In genomic region chr11:119238305-119238721, GRCm38 (mm10) we compare ENCODE assay signal across 7 mouse cellular contexts. TPM values are rescaled to one million over a fixed set of nuclear protein-coding genes. Genes with fewer than 3 reads are reported as not detected.
DNase-seq lines count a peak whose midpoint lies in the region; ATAC-seq and TF ChIP-seq lines count a peak whose summit lies in the region.

No protein-coding gene starts in this region.

- peak; percentile 90 for DNase-seq in MN1 (ENCODE audit: low spot score)
- peak; percentile 85 for DNase-seq in heart, embryonic 10.5 days (ENCODE audit: low spot score)
- DNase-seq in kidney, adult 8-10 months: peak; percentile 48 to 58
- peak; percentile 50 for DNase-seq in lung, postnatal 0 days (ENCODE audit: low spot score)
- peak; percentile 72 for DNase-seq in retina, embryonic 14.5 days (ENCODE audit: low spot score)
- no peak for DNase-seq in cerebellum, adult 2 months

- H3K4me3 ChIP-seq in brown adipose tissue, adult 24 weeks (ENCODE audit: insufficient read depth, low read depth, low read length): peak overlapping the region; percentile 42
- H3K4me3 ChIP-seq in heart, embryonic 10.5 days: peak overlapping the region; percentile 54
- peak overlapping the region; percentile 15 for H3K4me3 ChIP-seq in lung, postnatal 0 days (ENCODE audit: low read depth, low read length)
- H3K4me3 ChIP-seq in cerebellum, adult 2 months (replicated peaks; ENCODE audit: insufficient read depth, low read depth, low read length): no peak overlapping the region

- 0 out of 2 replicates have a peak, but pooled peaks cover 5% of the 10 kb centered on the region for H3K27me3 ChIP-seq in heart, embryonic 10.5 days (ENCODE audit: insufficient read depth, poor library complexity, severe bottlenecking)
- no peaks in the 10 kb centered on the region for H3K27me3 ChIP-seq in lung, postnatal 0 days (replicated peaks; ENCODE audit: insufficient read depth, low read length)
- H3K27me3 ChIP-seq in cerebellum, adult 2 months (ENCODE audit: control insufficient read depth, insufficient read depth, low read length): no peaks in the 10 kb centered on the region

- peak overlapping the region; percentile 52 for H3K4me2 ChIP-seq in lung, postnatal 0 days (replicated peaks; ENCODE audit: low read depth, low read length)

- no peak for TF ChIP-seq POLR2A in cerebellum, adult 2 months (IDR thresholded peaks at IDR 0.05; ENCODE audit: borderline replicate concordance, insufficient read depth, low read length)

- no peak overlapping the region for H3K27ac ChIP-seq in brown adipose tissue, adult 24 weeks (replicated peaks; ENCODE audit: low read depth, low read length)
- H3K27ac ChIP-seq in heart, embryonic 10.5 days: peak overlapping the region; percentile 75
- H3K27ac ChIP-seq in lung, postnatal 0 days (ENCODE audit: low read length): no peak overlapping the region
- H3K27ac ChIP-seq in cerebellum, adult 2 months (ENCODE audit: insufficient read depth, low read length): no peak overlapping the region

- WGBS in heart, embryonic 10.5 days: 5% methylated on average over 11 of the region's 11 CpGs
- 7% methylated on average over 11 of the region's 11 CpGs for WGBS in lung, postnatal 0 days
- WGBS in cerebellum, adult 2 months: 31% methylated on average over 11 of the region's 11 CpGs

- H3K36me3 ChIP-seq in heart, embryonic 10.5 days: 0 out of 2 replicates have a peak, but pooled peaks cover 2% of the 10 kb centered on the region
- no peaks in the 10 kb centered on the region for H3K36me3 ChIP-seq in lung, postnatal 0 days (ENCODE audit: insufficient read depth, low read length)

- TF ChIP-seq CTCF in lung, postnatal 0 days (IDR thresholded peaks at IDR 0.05): no peak
- TF ChIP-seq CTCF in cerebellum, adult 2 months (IDR thresholded peaks at IDR 0.05; ENCODE audit: borderline replicate concordance, insufficient read depth, low read depth, low read length): no peak

- no peaks in the 10 kb centered on the region for H3K4me1 ChIP-seq in brown adipose tissue, adult 24 weeks (ENCODE audit: control insufficient read depth, insufficient read depth, insufficient read length, low read length)
- H3K4me1 ChIP-seq in heart, embryonic 10.5 days: peaks cover 26% of the 10 kb centered on the region
- no peaks in the 10 kb centered on the region; the same call in 1 of the 2 replicates for H3K4me1 ChIP-seq in lung, postnatal 0 days (ENCODE audit: insufficient read depth, low read depth, low read length)
- no peaks in the 10 kb centered on the region for H3K4me1 ChIP-seq in cerebellum, adult 2 months (ENCODE audit: control insufficient read depth, insufficient read depth, low read length)

- H3K9ac ChIP-seq in lung, postnatal 0 days (replicated peaks; ENCODE audit: low read depth): no peak overlapping the region

- H3K9me3 ChIP-seq in heart, embryonic 10.5 days: no peaks in the 10 kb centered on the region; the same call in 1 of the 2 replicates
- no peaks in the 10 kb centered on the region for H3K9me3 ChIP-seq in lung, postnatal 0 days (ENCODE audit: low read length)

- no peak for TF ChIP-seq EP300 in lung, postnatal 0 days (IDR thresholded peaks at IDR 0.05)

- peak; percentile 76 for ATAC-seq in lung, postnatal 0 days

RNA-seq across cellular contexts. Expression of gene Ccdc40, which starts 9.9 kb away (rescaled TPM):
- polyA plus RNA-seq in brown adipose tissue, adult 24 weeks (2012; ENCODE audit: insufficient read depth, insufficient read length, missing spikeins): not detected in 2 replicates
- polyA plus RNA-seq in heart, embryonic 10.5 days (2016; fragmentation: Nextera tagmentation; extraction: Ambion mirVana): 4.6 and 9.3 TPM in 2 replicates
- polyA plus RNA-seq in lung, postnatal 0 days (2015; fragmentation: Nextera tagmentation; extraction: Ambion mirVana): 6.1 and 6.3 TPM in 2 replicates
- 1.9 and 2.4 TPM in 2 replicates for polyA plus RNA-seq in cerebellum, adult 2 months (2012; rRNA removed)

RNA-seq across cellular contexts. Expression of gene Tbc1d16, which starts 10.0 kb away (rescaled TPM):
- 3.3 and 4.4 TPM in 2 replicates for polyA plus RNA-seq in brown adipose tissue, adult 24 weeks (2012; ENCODE audit: insufficient read depth, insufficient read length, missing spikeins)
- polyA plus RNA-seq in heart, embryonic 10.5 days (2016; fragmentation: Nextera tagmentation; extraction: Ambion mirVana): 7.4 and 8.6 TPM in 2 replicates
- 11.9 and 12.9 TPM in 2 replicates for polyA plus RNA-seq in lung, postnatal 0 days (2015; fragmentation: Nextera tagmentation; extraction: Ambion mirVana)
- polyA plus RNA-seq in cerebellum, adult 2 months (2012; rRNA removed): 32.5 and 37.8 TPM in 2 replicates

RNA-seq across cellular contexts. Expression of gene Gaa, which starts 29.4 kb away (rescaled TPM):
- 28.3 and 31.9 TPM in 2 replicates for polyA plus RNA-seq in brown adipose tissue, adult 24 weeks (2012; ENCODE audit: insufficient read depth, insufficient read length, missing spikeins)
- 57.3 and 97.3 TPM in 2 replicates for polyA plus RNA-seq in heart, embryonic 10.5 days (2016; fragmentation: Nextera tagmentation; extraction: Ambion mirVana)
- 39.1 and 45.1 TPM in 2 replicates for polyA plus RNA-seq in lung, postnatal 0 days (2015; fragmentation: Nextera tagmentation; extraction: Ambion mirVana)
- polyA plus RNA-seq in cerebellum, adult 2 months (2012; rRNA removed): 233 and 246 TPM in 2 replicates

Comparison
In these comparisons a context has a peak if more than half of its experiments do, and no peak if none do; other contexts are left out.
1. DNase-seq: peak in MN1 (single experiment), heart, embryonic 10.5 days (single experiment), kidney, adult 8-10 months (2 of 2), lung, postnatal 0 days (single experiment) and retina, embryonic 14.5 days (single experiment); none in cerebellum, adult 2 months (0 of 2).